Mouse (Mus musculus): ENCODE measurements around the gene Vwa3b. TPM values are rescaled to one million over a fixed set of nuclear protein-coding genes. Genes with fewer than 3 reads are reported as not detected.

Vwa3b gene
- polyA plus RNA-seq, 1 experiment: 10.8 TPM

- no peak overlapping the region for H3K27ac ChIP-seq (ENCODE audit: insufficient read depth, low read length)
- H3K36me3 ChIP-seq (ENCODE audit: control insufficient read depth, insufficient read depth, low read length, poor library complexity, severe bottlenecking): no peaks in the 10 kb centered on the region
- no peaks in the 10 kb centered on the region for H3K27me3 ChIP-seq (ENCODE audit: control insufficient read depth, insufficient read depth, low read length, poor library complexity, severe bottlenecking)
- H3K4me1 ChIP-seq (ENCODE audit: control insufficient read depth, insufficient read depth, low read length): no peaks in the 10 kb centered on the region
- H3K4me3 ChIP-seq (ENCODE audit: low read depth, low read length): no peak overlapping the region
- no peaks in the 10 kb centered on the region for H3K9me3 ChIP-seq (replicated peaks; ENCODE audit: control insufficient read depth, insufficient read depth, low read length, poor library complexity, severe bottlenecking)
- H3K9ac ChIP-seq (ENCODE audit: low read depth, poor library complexity, severe bottlenecking): no peak overlapping the region
- no peak for TF ChIP-seq POLR2A (IDR thresholded peaks at IDR 0.05; ENCODE audit: insufficient read depth, low read length)
- TF ChIP-seq EP300 (IDR thresholded peaks at IDR 0.05; ENCODE audit: insufficient read depth, low read depth, low read length): no peak
- TF ChIP-seq CTCF (IDR thresholded peaks at IDR 0.05; ENCODE audit: low read depth, low read length): no peak
These were observed 192.0 kb downstream of the Vwa3b start for GRCm38 (mm10) chr1:37218386-37218785.

GRCm38 (mm10) chr1:37219593-37219992 is 193.2 kb downstream of the Vwa3b start:
- Histone ChIP-seq H3K4me3 (ENCODE audit: low read depth, low read length) (no peak overlapping the region), H3K9me3 (replicated peaks; ENCODE audit: control insufficient read depth, insufficient read depth, low read length, poor library complexity, severe bottlenecking) (no peaks in the 10 kb centered on the region), H3K4me1 (ENCODE audit: control insufficient read depth, insufficient read depth, low read length) (no peaks in the 10 kb centered on the region), H3K27me3 (ENCODE audit: control insufficient read depth, insufficient read depth, low read length, poor library complexity, severe bottlenecking) (no peaks in the 10 kb centered on the region), H3K27ac (ENCODE audit: insufficient read depth, low read length) (no peak overlapping the region), H3K36me3 (ENCODE audit: control insufficient read depth, insufficient read depth, low read length, poor library complexity, severe bottlenecking) (no peaks in the 10 kb centered on the region), H3K9ac (ENCODE audit: low read depth, poor library complexity, severe bottlenecking) (no peak overlapping the region)
- TF ChIP-seq EP300 (IDR thresholded peaks at IDR 0.05; ENCODE audit: insufficient read depth, low read depth, low read length) (no peak), CTCF (IDR thresholded peaks at IDR 0.05; ENCODE audit: low read depth, low read length) (no peak), POLR2A (IDR thresholded peaks at IDR 0.05; ENCODE audit: insufficient read depth, low read length) (no peak)

DNA sequence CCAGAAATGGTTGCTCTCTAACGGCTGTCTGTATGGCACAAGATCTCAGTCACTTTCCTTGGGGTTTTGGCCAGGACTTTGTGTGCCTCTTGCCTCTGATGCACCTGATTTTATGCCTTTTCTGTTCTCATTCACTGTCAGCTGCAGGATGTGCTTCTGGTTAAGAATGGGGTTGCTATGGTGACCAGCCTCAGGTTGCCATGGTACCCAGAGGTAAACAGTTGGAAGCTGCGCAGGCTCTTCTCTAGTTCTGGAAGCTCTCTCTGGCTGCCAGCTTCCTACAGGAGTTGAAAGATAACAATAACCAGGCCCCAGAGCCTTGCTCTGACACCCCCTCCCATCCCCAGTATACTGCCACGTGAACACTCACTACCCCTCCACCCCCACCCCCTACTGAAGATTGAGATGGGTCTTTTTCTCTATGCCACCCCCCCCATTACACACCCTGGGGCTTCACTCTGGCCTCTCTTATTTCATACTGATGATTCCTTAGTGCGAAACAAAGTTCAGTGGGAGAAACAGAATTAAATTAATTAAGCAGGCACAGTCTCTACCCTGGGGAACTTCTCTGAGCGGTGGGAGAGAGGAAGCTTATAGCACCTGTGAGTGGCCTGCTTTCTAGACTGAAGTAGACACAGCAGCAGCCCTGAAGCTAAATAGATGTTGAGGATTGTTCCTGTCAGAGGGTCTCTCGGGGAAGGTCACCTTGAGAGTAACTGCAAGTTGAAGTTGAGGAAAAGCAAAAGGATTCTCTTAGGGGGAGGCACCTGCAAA is 193.9 kb downstream of the Vwa3b start:
- no peak overlapping the region for H3K4me3 ChIP-seq (ENCODE audit: low read depth, low read length)
- H3K9ac ChIP-seq (ENCODE audit: low read depth, poor library complexity, severe bottlenecking): no peak overlapping the region
- H3K36me3 ChIP-seq (ENCODE audit: control insufficient read depth, insufficient read depth, low read length, poor library complexity, severe bottlenecking): no peaks in the 10 kb centered on the region
- no peaks in the 10 kb centered on the region for H3K27me3 ChIP-seq (ENCODE audit: control insufficient read depth, insufficient read depth, low read length, poor library complexity, severe bottlenecking)
- H3K4me1 ChIP-seq (ENCODE audit: control insufficient read depth, insufficient read depth, low read length): no peaks in the 10 kb centered on the region
- TF ChIP-seq EP300 (IDR thresholded peaks at IDR 0.05; ENCODE audit: insufficient read depth, low read depth, low read length): no peak
- no peak for TF ChIP-seq POLR2A (IDR thresholded peaks at IDR 0.05; ENCODE audit: insufficient read depth, low read length)
- TF ChIP-seq CTCF (IDR thresholded peaks at IDR 0.05; ENCODE audit: low read depth, low read length): no peak
- H3K9me3 ChIP-seq (replicated peaks; ENCODE audit: control insufficient read depth, insufficient read depth, low read length, poor library complexity, severe bottlenecking): no peaks in the 10 kb centered on the region
- H3K27ac ChIP-seq (ENCODE audit: insufficient read depth, low read length): no peak overlapping the region

DNA sequence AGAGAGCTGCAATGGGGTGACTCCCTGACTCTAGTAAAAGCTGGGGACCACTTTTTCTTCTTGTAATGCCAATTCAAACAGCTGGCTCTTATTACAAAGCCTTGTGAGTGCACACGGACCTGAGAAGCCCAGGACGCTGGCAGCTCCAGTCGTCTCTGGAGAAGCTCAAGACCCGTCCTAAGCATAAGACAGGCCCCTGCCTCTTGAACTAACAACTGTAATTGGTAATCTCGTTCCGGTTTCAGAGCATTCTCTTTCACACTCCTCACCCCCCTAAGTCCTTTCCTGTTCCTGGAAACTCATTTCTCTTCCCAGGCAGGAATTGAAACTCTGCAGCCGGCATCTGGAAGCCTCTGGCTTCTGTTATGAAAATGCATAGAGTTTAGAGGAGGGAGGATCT is 195.6 kb downstream of the Vwa3b start:
- no peak overlapping the region for H3K27ac ChIP-seq (ENCODE audit: insufficient read depth, low read length)
- H3K4me3 ChIP-seq (ENCODE audit: low read depth, low read length): no peak overlapping the region
- no peak for TF ChIP-seq POLR2A (IDR thresholded peaks at IDR 0.05; ENCODE audit: insufficient read depth, low read length)
- no peak for TF ChIP-seq CTCF (IDR thresholded peaks at IDR 0.05; ENCODE audit: low read depth, low read length)
- TF ChIP-seq EP300 (IDR thresholded peaks at IDR 0.05; ENCODE audit: insufficient read depth, low read depth, low read length): no peak
- H3K36me3 ChIP-seq (ENCODE audit: control insufficient read depth, insufficient read depth, low read length, poor library complexity, severe bottlenecking): no peaks in the 10 kb centered on the region
- H3K9ac ChIP-seq (ENCODE audit: low read depth, poor library complexity, severe bottlenecking): no peak overlapping the region
- H3K4me1 ChIP-seq (ENCODE audit: control insufficient read depth, insufficient read depth, low read length): no peaks in the 10 kb centered on the region
- H3K9me3 ChIP-seq (replicated peaks; ENCODE audit: control insufficient read depth, insufficient read depth, low read length, poor library complexity, severe bottlenecking): no peaks in the 10 kb centered on the region
- no peaks in the 10 kb centered on the region for H3K27me3 ChIP-seq (ENCODE audit: control insufficient read depth, insufficient read depth, low read length, poor library complexity, severe bottlenecking)

DNA sequence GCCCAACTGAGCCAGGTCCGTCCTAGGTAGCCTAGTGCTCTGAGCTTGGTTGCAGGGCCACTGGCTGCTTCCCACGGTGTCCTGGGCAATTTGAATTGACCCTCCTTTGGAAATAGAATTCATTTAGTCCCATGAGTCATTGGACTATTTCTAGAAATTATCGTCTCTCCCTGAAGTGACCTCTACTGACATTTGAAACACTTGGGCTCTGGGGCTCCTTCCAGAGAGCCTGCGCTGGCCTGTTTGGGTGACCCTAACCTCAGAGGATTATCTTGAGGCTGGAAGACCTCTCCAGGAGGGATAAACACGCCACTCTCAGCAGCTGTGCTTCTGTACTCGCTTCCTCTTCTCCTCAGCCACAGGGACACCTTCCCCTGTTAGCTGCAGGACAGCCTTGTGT is 204.0 kb downstream of the Vwa3b start:
- H3K36me3 ChIP-seq (ENCODE audit: control insufficient read depth, insufficient read depth, low read length, poor library complexity, severe bottlenecking): no peaks in the 10 kb centered on the region
- no peaks in the 10 kb centered on the region for H3K4me1 ChIP-seq (ENCODE audit: control insufficient read depth, insufficient read depth, low read length)
- no peaks in the 10 kb centered on the region; the same call in 1 of the 2 replicates for H3K9me3 ChIP-seq (replicated peaks; ENCODE audit: control insufficient read depth, insufficient read depth, low read length, poor library complexity, severe bottlenecking)
- TF ChIP-seq CTCF (IDR thresholded peaks at IDR 0.05; ENCODE audit: low read depth, low read length) (no peak), POLR2A (IDR thresholded peaks at IDR 0.05; ENCODE audit: insufficient read depth, low read length) (no peak), EP300 (IDR thresholded peaks at IDR 0.05; ENCODE audit: insufficient read depth, low read depth, low read length) (no peak)
- H3K9ac ChIP-seq (ENCODE audit: low read depth, poor library complexity, severe bottlenecking): no peak overlapping the region
- no peak overlapping the region for H3K4me3 ChIP-seq (ENCODE audit: low read depth, low read length)
- no peak overlapping the region for H3K27ac ChIP-seq (ENCODE audit: insufficient read depth, low read length)
- H3K27me3 ChIP-seq (ENCODE audit: control insufficient read depth, insufficient read depth, low read length, poor library complexity, severe bottlenecking): no peaks in the 10 kb centered on the region

DNA sequence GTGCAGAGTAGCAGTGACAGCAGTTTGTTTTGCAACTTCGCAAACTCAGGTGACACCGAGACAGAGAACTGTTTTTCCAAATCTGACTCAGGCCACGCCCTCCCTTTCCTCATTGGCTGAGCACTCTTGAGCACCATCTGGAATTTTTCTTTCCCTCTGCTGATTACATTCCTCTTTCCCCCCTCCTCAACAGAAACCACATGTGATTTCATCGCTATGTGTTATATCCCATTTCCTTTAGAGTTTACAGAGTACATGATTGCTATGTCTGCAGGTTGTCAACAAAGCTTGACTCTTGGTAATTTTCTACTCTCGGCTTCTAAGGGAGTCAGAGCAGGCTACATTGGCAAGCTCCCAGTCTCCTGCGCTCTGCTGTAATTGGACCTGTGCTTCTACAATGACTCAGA is 204.9 kb downstream of the Vwa3b start:
- no peaks in the 10 kb centered on the region for H3K4me1 ChIP-seq (ENCODE audit: control insufficient read depth, insufficient read depth, low read length)
- H3K27me3 ChIP-seq (ENCODE audit: control insufficient read depth, insufficient read depth, low read length, poor library complexity, severe bottlenecking): no peaks in the 10 kb centered on the region
- no peaks in the 10 kb centered on the region for H3K36me3 ChIP-seq (ENCODE audit: control insufficient read depth, insufficient read depth, low read length, poor library complexity, severe bottlenecking)
- H3K9ac ChIP-seq (ENCODE audit: low read depth, poor library complexity, severe bottlenecking): no peak overlapping the region
- no peak for TF ChIP-seq POLR2A (IDR thresholded peaks at IDR 0.05; ENCODE audit: insufficient read depth, low read length)
- no peak overlapping the region for H3K27ac ChIP-seq (ENCODE audit: insufficient read depth, low read length)
- H3K4me3 ChIP-seq (ENCODE audit: low read depth, low read length): no peak overlapping the region
- no peaks in the 10 kb centered on the region; the same call in 1 of the 2 replicates for H3K9me3 ChIP-seq (replicated peaks; ENCODE audit: control insufficient read depth, insufficient read depth, low read length, poor library complexity, severe bottlenecking)

Other genes with a start within 250 kb of the Vwa3b start
- gene Tmem131, start 82.9 kb upstream of the Vwa3b start, polyA plus RNA-seq (2011; ENCODE audit: insufficient read depth, insufficient read length, low read depth, missing spikeins): 77.1 and 77.7 TPM in 2 replicates
- gene Cnga3, start 187.8 kb downstream of the Vwa3b start, polyA plus RNA-seq (2011; ENCODE audit: insufficient read depth, insufficient read length, low read depth, missing spikeins): 1.6 and 1.8 TPM in 2 replicates